In the genomic region with DNA sequence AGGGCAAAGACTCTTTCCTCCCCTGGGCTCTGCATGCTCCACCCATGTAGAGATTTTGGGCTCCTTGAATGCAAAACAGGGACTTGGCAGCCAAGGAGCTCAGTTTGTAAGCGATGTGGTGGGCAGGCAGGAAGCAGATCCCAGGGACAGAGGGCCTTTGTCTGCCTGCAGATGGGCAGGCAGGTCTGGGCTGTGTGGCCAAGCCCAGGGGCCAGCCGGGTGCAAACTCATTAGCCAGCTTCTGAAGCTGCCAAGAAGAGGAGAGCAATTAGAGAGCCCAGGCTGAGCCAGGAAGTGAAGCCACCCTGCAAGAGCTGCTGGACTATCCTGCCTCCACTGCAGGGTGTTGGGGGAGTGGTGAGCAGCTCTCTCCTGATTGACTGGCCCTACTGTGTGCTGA, we compare ENCODE assay signal across 8 mouse cellular contexts. TPM values are rescaled to one million over a fixed set of nuclear protein-coding genes. Genes with fewer than 3 reads are reported as not detected.
DNase-seq lines count a peak whose midpoint lies in the region; ATAC-seq and TF ChIP-seq lines count a peak whose summit lies in the region.

No protein-coding gene starts in this region.

- H3K36me3 ChIP-seq in hindbrain, embryonic 10.5 days, result no peaks in the 10 kb centered on the region
- no peaks in the 10 kb centered on the region for H3K36me3 ChIP-seq in hindbrain, embryonic 11.5 days (ENCODE audit: control insufficient read depth, insufficient read depth, low read length)
- no peaks in the 10 kb centered on the region for H3K36me3 ChIP-seq in forebrain, postnatal 0 days (ENCODE audit: insufficient read depth)
- no peaks in the 10 kb centered on the region for H3K36me3 ChIP-seq in kidney, embryonic 14.5 days (ENCODE audit: control insufficient read depth, insufficient read depth, low read length)

- no peaks in the 10 kb centered on the region for H3K9me3 ChIP-seq in hindbrain, embryonic 10.5 days
- no peaks in the 10 kb centered on the region for H3K9me3 ChIP-seq in hindbrain, embryonic 11.5 days (ENCODE audit: control insufficient read depth, low read length)
- no peaks in the 10 kb centered on the region for H3K9me3 ChIP-seq in forebrain, postnatal 0 days (ENCODE audit: low read length)
- no peaks in the 10 kb centered on the region for H3K9me3 ChIP-seq in kidney, embryonic 14.5 days (ENCODE audit: control insufficient read depth, low read length)

- peaks cover 21% of the 10 kb centered on the region for H3K4me1 ChIP-seq in hindbrain, embryonic 10.5 days (replicated peaks)
- no peaks in the 10 kb centered on the region for H3K4me1 ChIP-seq in hindbrain, embryonic 11.5 days (replicated peaks; ENCODE audit: control insufficient read depth, insufficient read depth, low read length)
- peaks cover 8% of the 10 kb centered on the region; the same call in 1 of the 2 replicates for H3K4me1 ChIP-seq in forebrain, postnatal 0 days (ENCODE audit: insufficient read depth)
- H3K4me1 ChIP-seq in kidney, embryonic 14.5 days (ENCODE audit: control insufficient read depth, insufficient read depth, low read length), result no peaks in the 10 kb centered on the region

- no peak overlapping the region for H3K4me3 ChIP-seq in hindbrain, embryonic 10.5 days
- H3K4me3 ChIP-seq in hindbrain, embryonic 11.5 days (ENCODE audit: low read depth, low read length), result no peak overlapping the region
- no peak overlapping the region for H3K4me3 ChIP-seq in forebrain, postnatal 0 days (ENCODE audit: low read depth, low read length)
- no peak overlapping the region for H3K4me3 ChIP-seq in kidney, embryonic 14.5 days (ENCODE audit: low read length)

- no peak overlapping the region for H3K9ac ChIP-seq in hindbrain, embryonic 11.5 days (ENCODE audit: low read depth, low read length)
- H3K9ac ChIP-seq in forebrain, postnatal 0 days, result no peak overlapping the region
- no peak overlapping the region for H3K9ac ChIP-seq in kidney, embryonic 14.5 days (ENCODE audit: low read depth, low read length)

- no peak for ATAC-seq in hindbrain, embryonic 11.5 days (ENCODE audit: low FRiP score)
- ATAC-seq in forebrain, postnatal 0 days, result peak; percentile 58
- ATAC-seq in kidney, embryonic 14.5 days (ENCODE audit: low FRiP score, low TSS enrichment), result no peak

- 43% methylated on average over 2 of the region's 2 CpGs for WGBS in hindbrain, embryonic 10.5 days
- WGBS in hindbrain, embryonic 11.5 days, result 37% methylated on average over 2 of the region's 2 CpGs
- WGBS in forebrain, postnatal 0 days, result 4% methylated on average over 2 of the region's 2 CpGs
- WGBS in kidney, embryonic 14.5 days, result 21% methylated on average over 2 of the region's 2 CpGs

- no peak overlapping the region for H3K4me2 ChIP-seq in hindbrain, embryonic 11.5 days (replicated peaks; ENCODE audit: low read depth, low read length)
- H3K4me2 ChIP-seq in forebrain, postnatal 0 days (ENCODE audit: low read depth), result no peak overlapping the region
- H3K4me2 ChIP-seq in kidney, embryonic 14.5 days (replicated peaks; ENCODE audit: low read depth, low read length), result no peak overlapping the region

- no peak for TF ChIP-seq CTCF in forebrain, postnatal 0 days (IDR thresholded peaks at IDR 0.05; ENCODE audit: low read depth)

- peaks cover 5% of the 10 kb centered on the region; the same call in 1 of the 2 replicates for H3K27me3 ChIP-seq in hindbrain, embryonic 10.5 days (ENCODE audit: insufficient read depth, poor library complexity, severe bottlenecking)
- no peaks in the 10 kb centered on the region for H3K27me3 ChIP-seq in hindbrain, embryonic 11.5 days (ENCODE audit: control insufficient read depth, insufficient read depth, low read length)
- H3K27me3 ChIP-seq in forebrain, postnatal 0 days (ENCODE audit: insufficient read depth, low read length), result no peaks in the 10 kb centered on the region
- no peaks in the 10 kb centered on the region for H3K27me3 ChIP-seq in kidney, embryonic 14.5 days (ENCODE audit: control insufficient read depth, insufficient read depth, low read length)

- no peak for DNase-seq in hindbrain, embryonic 10.5 days (ENCODE audit: low spot score)
- DNase-seq in hindbrain, embryonic 11.5 days (ENCODE audit: low spot score), result no peak
- DNase-seq in forebrain, postnatal 0 days, result peak; percentile 73
- peak; percentile 59 to 70 for DNase-seq in layer of hippocampus, postnatal 36 days
- DNase-seq in right cerebral cortex, postnatal 36 days (ENCODE audit: low spot score in 2 of 2), result peak; percentile 28 to 49
- no peak for DNase-seq in lung, postnatal 25 days (ENCODE audit: low spot score)
- no peak for DNase-seq in lung, postnatal 4 days

- peak overlapping the region; percentile 16; the same call in 1 of the 2 replicates for H3K27ac ChIP-seq in hindbrain, embryonic 10.5 days
- no peak overlapping the region for H3K27ac ChIP-seq in hindbrain, embryonic 11.5 days (ENCODE audit: low read depth, low read length)
- peak overlapping the region; percentile 59 for H3K27ac ChIP-seq in forebrain, postnatal 0 days (ENCODE audit: low read depth, low read length)
- H3K27ac ChIP-seq in kidney, embryonic 14.5 days (ENCODE audit: low read depth, low read length), result no peak overlapping the region

RNA-seq across cellular contexts. Expression of a gene that starts 28.9 kb away (rescaled TPM):
- polyA plus RNA-seq in hindbrain, embryonic 10.5 days (2016; fragmentation: Nextera tagmentation; extraction: Ambion mirVana), result 0.10 TPM in 1 of 2 replicates, not detected in the other
- not detected in 2 replicates for polyA plus RNA-seq in hindbrain, embryonic 11.5 days (2014; fragmentation: Nextera tagmentation; extraction: Ambion mirVana)
- not detected in 2 replicates for total RNA-seq in forebrain, postnatal 0 days (2014; rRNA removed)
- 0.13 TPM in 1 of 2 replicates, not detected in the other for polyA plus RNA-seq in forebrain, postnatal 0 days (2015; fragmentation: Nextera tagmentation; extraction: Ambion mirVana)
- not detected for total RNA-seq in layer of hippocampus, postnatal 36 days (2021)
- not detected in 2 replicates for polyA plus RNA-seq in kidney, embryonic 14.5 days (2014; fragmentation: Nextera tagmentation; extraction: Ambion mirVana)

Comparison
In these comparisons a context has a peak if more than half of its experiments do, and no peak if none do; other contexts are left out.
1. H3K27ac ChIP-seq: peak in hindbrain, embryonic 10.5 days (single experiment) and forebrain, postnatal 0 days (single experiment); none in hindbrain, embryonic 11.5 days (single experiment) and kidney, embryonic 14.5 days (single experiment).
2. DNase-seq: peak in forebrain, postnatal 0 days (single experiment), layer of hippocampus, postnatal 36 days (2 of 2) and right cerebral cortex, postnatal 36 days (2 of 2); none in hindbrain, embryonic 10.5 days (single experiment), hindbrain, embryonic 11.5 days (single experiment), lung, postnatal 25 days (single experiment) and lung, postnatal 4 days (0 of 2).